Mouse (Mus musculus) mammary gland, adult 2 months (tissue): ENCODE data around the gene Otol1. TPM values are rescaled to one million over a fixed set of nuclear protein-coding genes. Genes with fewer than 3 reads are reported as not detected.

Experiments
- polyA plus RNA-seq: library from polyadenylated mRNA; depleted of rRNA; stranded (reverse); fragments of >200 nt; gene quantifications from 2 replicates; pipeline ENCODE4 v1.2.3, GENCODE M21; 2012; ENCODE audit warnings: low replicate concordance; rRNA removed

The Otol1 gene
- polyA plus RNA-seq: not detected in 2 replicates

DNA sequence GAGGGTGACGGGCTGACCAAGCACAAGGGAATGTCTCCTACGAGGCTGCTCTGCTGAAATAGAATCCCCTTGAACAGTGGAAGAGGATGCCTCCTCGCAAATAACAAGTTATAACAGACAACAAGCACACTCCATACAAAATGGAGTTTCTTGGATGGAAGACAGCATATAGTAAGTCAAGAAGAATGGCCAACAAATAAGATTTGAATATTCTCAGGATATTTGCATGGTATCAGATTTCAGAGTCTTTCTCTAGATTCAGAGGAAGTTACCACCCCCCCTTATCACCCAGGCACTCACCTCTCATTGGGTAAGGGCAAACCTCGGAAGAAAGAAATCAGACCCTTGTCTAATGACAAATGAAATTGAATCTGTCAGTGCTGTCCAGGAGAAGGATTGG, at the start of gene Otol1:
Otol1 (plus strand) TSS at position 301 of the 400 bp plus-strand sequence.

Other genes starting within 250 kb of the Otol1 start
- gene Sptssb, start 147.7 kb upstream of the Otol1 start, polyA plus RNA-seq: 0.19 TPM in 1 of 2 replicates, not detected in the other